Mouse (Mus musculus) lung, adult 18-20 months (tissue): ENCODE measurements around the gene Magohb.
A peak's percentile ranks its signal among the peaks of the same experiment; 100 is the strongest.
"Not testable (repeated sequence)": the region's sequence is repeated elsewhere in the genome, so short reads cannot be mapped to it uniquely, and the experiment has no call there.

Experiments used
- DNase-seq, 2 experiments: peaks; one replicate each; pipeline ENCODE4 v3.0.0; 2022; ENCODE audit warnings: mixed read lengths in 2 of 2

Magohb gene

GRCm38 (mm10) chr6:131292991-131293788 lies at the start of gene Magohb:
Gene Magohb (minus strand): TSS chr6:131293244.
- peak; percentile 82 to 84 for DNase-seq

- DNase-seq: no peak
Observed at GRCm38 (mm10) chr6:131340082-131340481, 47.0 kb upstream of the Magohb start.

GRCm38 (mm10) chr6:131339309-131339708 lies 46.3 kb upstream of the Magohb start:
- no peak for DNase-seq

GRCm38 (mm10) chr6:131338787-131339186 lies 45.7 kb upstream of the Magohb start:
- no peak for DNase-seq

- DNase-seq: no peak
Observed at GRCm38 (mm10) chr6:131327076-131327475, 34.0 kb upstream of the Magohb start.

GRCm38 (mm10) chr6:131321854-131322639 lies 29.0 kb upstream of the Magohb start:
- no peak for DNase-seq

- DNase-seq: peak; percentile 19 to 48
Observed at GRCm38 (mm10) chr6:131316155-131317101, 23.4 kb upstream of the Magohb start.

GRCm38 (mm10) chr6:131308031-131308430 lies 15.0 kb upstream of the Magohb start:
- DNase-seq: no peak

- no peak for DNase-seq
Observed at GRCm38 (mm10) chr6:131304776-131305175, 11.7 kb upstream of the Magohb start.

GRCm38 (mm10) chr6:131298531-131298930 lies 5.5 kb upstream of the Magohb start:
- DNase-seq: no peak

- no peak for DNase-seq
Observed at GRCm38 (mm10) chr6:131294435-131295112, 1.5 kb upstream of the Magohb start.

GRCm38 (mm10) chr6:131293916-131294315 lies 872 bp upstream of the Magohb start:
- DNase-seq: no peak

GRCm38 (mm10) chr6:131292276-131292990 lies 611 bp downstream of the Magohb start:
- DNase-seq: peak in 1 of 2 experiments; percentile 8

- peak; percentile 24 to 25 for DNase-seq
Observed at GRCm38 (mm10) chr6:131290430-131290829, 2.6 kb downstream of the Magohb start.

- DNase-seq: not testable (repeated sequence)
Observed at GRCm38 (mm10) chr6:131278160-131278559, 14.9 kb downstream of the Magohb start.

GRCm38 (mm10) chr6:131276659-131277058 lies 16.4 kb downstream of the Magohb start:
- DNase-seq: no peak

GRCm38 (mm10) chr6:131272311-131272710 lies 20.7 kb downstream of the Magohb start:
- no peak for DNase-seq

GRCm38 (mm10) chr6:131270312-131270711 lies 22.7 kb downstream of the Magohb start:
- no peak for DNase-seq

GRCm38 (mm10) chr6:131269599-131269998 lies 23.4 kb downstream of the Magohb start:
- DNase-seq: no peak

- DNase-seq: no peak
Observed at GRCm38 (mm10) chr6:131264175-131264574, 28.9 kb downstream of the Magohb start.

- no peak for DNase-seq
Observed at GRCm38 (mm10) chr6:131262778-131263177, 30.3 kb downstream of the Magohb start.
